Mouse (Mus musculus) midbrain, embryonic 10.5 days (tissue): Measurements from ENCODE around the gene Leng9. TPM values are rescaled to one million over a fixed set of nuclear protein-coding genes. Genes with fewer than 3 reads are reported as not detected.
"Not testable (repeated sequence)": the region's sequence is repeated elsewhere in the genome, so short reads cannot be mapped to it uniquely, and the experiment has no call there.

Experiments
- DNase-seq: peaks from one replicate; pipeline ENCODE4 v3.0.0-alpha.2; 2017; ENCODE audit warnings: low spot score
- H3K27ac ChIP-seq: fragments of 300-500 bp; sonication (generic); replicated peaks from 2 replicates; pipeline ENCODE4 v1.5.1; 2016; ENCODE audit warnings: mild to moderate bottlenecking
- H3K27me3 ChIP-seq: fragments of 300-500 bp; sonication (generic); 2 replicates; pipeline ENCODE4 v1.6.1; 2016; ENCODE audit warnings: low read depth, mild to moderate bottlenecking; ENCODE audit not compliant: poor library complexity, severe bottlenecking
- H3K36me3 ChIP-seq: fragments of 300-500 bp; sonication (generic); 2 replicates; pipeline ENCODE4 v1.6.1; 2016; ENCODE audit warnings: mild to moderate bottlenecking, moderate library complexity
- H3K4me1 ChIP-seq: fragments of 300-500 bp; sonication (generic); 2 replicates; pipeline ENCODE4 v1.6.1; 2016
- H3K4me3 ChIP-seq: fragments of 300-500 bp; sonication (generic); 2 replicates; pipeline ENCODE4 v1.5.1; 2016; ENCODE audit warnings: mild to moderate bottlenecking, moderate library complexity
- H3K9me3 ChIP-seq: fragments of 300-500 bp; sonication (generic); replicated peaks from 2 replicates; pipeline ENCODE4 v1.6.1; 2016; ENCODE audit warnings: mild to moderate bottlenecking
- WGBS: fragments of 180-500 bp; shearing (Covaris S2); methylation state at CpG from one replicate; pipeline ENCODE4 v1.1.7; 2016; 5-methylcytosine and 5-hydroxymethylcytosine counted together
- polyA plus RNA-seq: library from polyadenylated mRNA; unstranded; fragments of >200 nt; fragmentation: Nextera tagmentation; extraction: Ambion mirVana; gene quantifications from 2 replicates; pipeline ENCODE4 v1.2.1, GENCODE M21; 2016

The Leng9 gene
- polyA plus RNA-seq: 1.4 and 1.9 TPM in 2 replicates

DNA sequence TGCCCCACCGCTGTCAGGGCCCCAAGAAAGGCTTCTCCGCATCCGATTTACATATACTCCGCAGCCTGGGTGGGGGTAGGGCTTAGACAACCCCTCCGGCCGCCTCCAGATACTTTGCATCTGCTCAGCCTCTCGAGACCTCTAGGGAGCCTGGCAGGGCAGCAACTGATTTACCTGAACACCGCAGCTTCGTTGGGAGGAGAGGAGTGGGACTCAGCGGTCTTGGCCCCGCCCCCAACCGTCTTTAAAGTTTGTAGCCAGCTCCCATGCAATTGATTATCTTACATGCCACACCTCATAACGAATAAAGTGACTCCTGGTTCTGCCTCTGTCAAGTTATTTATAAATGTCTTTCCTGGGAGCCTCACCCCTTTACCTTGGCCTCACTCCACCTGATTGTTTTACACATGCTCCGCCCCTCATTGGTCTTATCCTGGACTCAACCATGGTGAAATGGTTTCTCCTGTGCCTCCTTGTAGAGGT, at the start of gene Leng9:
Gene Leng9 (minus strand): TSS at position 316 of the 483 bp plus-strand sequence.
- Histone ChIP-seq H3K27ac (peak within 1 kb of the TSS; percentile 85), H3K27me3 (peaks cover 35% of the 10 kb centered on the region), H3K36me3 (peaks cover 36% of the 10 kb centered on the region), H3K4me1 (peaks cover 34% of the 10 kb centered on the region), H3K4me3 (peak within 1 kb of the TSS; percentile 80), H3K9me3 (no peaks in the 10 kb centered on the region; the same call in 1 of the 2 replicates)
- 2% methylated on average over 14 of the region's 14 CpGs for WGBS
- DNase-seq: no peak

DNA sequence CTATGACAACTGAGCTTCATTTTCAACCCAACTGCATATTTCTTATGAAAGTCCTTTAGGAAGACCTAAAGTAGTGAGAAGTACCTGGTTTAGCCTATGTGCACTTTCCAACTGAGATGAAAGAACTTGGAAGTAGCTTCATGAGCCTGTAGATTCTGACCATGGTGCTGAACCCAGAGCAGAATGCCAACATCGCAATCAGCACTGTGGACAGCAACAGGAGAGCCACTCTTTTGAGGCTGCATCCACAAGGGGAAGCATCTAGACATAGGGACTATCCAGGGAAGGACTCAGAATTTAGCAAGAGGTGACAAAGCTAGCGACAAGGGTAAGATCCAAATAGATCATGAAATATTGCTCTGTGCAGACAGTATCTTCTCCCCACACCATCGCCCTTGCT, 28.3 kb upstream of the Leng9 start:
- H3K27me3 ChIP-seq: no peaks in the 10 kb centered on the region
- no peak overlapping the region for H3K27ac ChIP-seq
- H3K4me3 ChIP-seq: no peak overlapping the region
- H3K4me1 ChIP-seq: no peaks in the 10 kb centered on the region
- WGBS: 53% methylated on average over 3 of the region's 3 CpGs
- no peaks in the 10 kb centered on the region for H3K9me3 ChIP-seq
- DNase-seq: no peak
- H3K36me3 ChIP-seq: no peaks in the 10 kb centered on the region

DNA sequence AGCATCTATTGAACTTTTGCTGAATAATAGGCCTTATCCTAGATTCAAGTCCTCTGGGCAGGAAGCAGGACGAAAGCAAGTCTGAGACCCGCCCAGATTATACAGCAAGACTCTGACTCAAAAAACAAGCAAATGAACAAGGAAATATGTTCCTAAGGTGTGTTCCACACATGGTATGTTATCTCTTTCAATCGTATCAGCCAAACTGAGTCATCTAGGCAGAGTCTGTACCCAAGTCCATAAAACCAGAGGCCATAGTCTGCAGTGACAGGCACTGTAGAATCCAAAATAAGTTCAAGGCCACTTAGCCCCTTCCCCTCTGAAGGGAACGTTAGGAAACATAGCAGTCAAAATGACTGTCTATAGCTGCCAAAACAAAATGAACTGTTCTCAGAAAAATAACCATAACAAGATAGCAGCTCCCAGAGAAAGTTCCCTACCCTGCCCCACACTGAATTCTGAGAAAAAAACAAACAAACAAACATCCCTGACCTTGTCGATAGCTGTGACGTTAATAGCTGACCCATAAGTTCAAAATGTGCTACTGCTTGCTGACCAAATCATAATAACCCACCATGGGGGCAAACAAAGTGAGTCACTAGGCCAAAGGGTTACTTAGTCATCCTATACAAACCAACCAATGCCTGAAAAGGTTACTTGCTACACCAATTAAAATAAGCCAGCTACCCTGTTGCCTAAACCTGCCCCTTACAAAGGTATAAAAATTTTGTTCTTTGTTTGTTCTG, 20.2 kb upstream of the Leng9 start:
- peaks cover 5% of the 10 kb centered on the region for H3K4me1 ChIP-seq
- no peaks in the 10 kb centered on the region for H3K36me3 ChIP-seq
- 85% methylated on average over 6 of the region's 6 CpGs for WGBS
- H3K4me3 ChIP-seq: no peak overlapping the region
- no peak for DNase-seq
- no peak overlapping the region for H3K27ac ChIP-seq
- H3K9me3 ChIP-seq: no peaks in the 10 kb centered on the region
- no peaks in the 10 kb centered on the region for H3K27me3 ChIP-seq

DNA sequence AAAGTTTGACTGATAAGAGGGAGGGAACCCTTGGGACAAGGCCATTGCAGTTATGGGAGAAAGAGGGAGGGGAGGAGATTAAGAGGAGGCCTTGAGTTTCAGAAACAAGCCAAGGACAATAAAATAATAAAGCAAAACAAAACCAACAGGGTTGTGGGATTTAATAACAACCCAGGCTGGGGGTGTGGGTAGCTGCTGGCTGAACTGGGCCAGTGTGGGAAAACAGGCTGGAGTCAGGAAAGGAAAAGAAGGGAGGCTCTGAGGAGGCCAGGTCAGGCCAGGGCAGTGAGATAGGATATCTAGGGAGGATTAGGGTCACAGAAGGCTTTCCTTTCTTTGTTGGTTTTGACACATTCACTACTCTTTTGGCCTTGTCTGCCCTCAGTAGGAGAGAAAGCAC, 16.9 kb upstream of the Leng9 start:
- H3K27ac ChIP-seq: no peak overlapping the region
- no peak for DNase-seq
- H3K9me3 ChIP-seq: no peaks in the 10 kb centered on the region
- H3K4me3 ChIP-seq: no peak overlapping the region
- no peaks in the 10 kb centered on the region for H3K27me3 ChIP-seq
- peaks cover 27% of the 10 kb centered on the region for H3K4me1 ChIP-seq
- no peaks in the 10 kb centered on the region for H3K36me3 ChIP-seq

DNA sequence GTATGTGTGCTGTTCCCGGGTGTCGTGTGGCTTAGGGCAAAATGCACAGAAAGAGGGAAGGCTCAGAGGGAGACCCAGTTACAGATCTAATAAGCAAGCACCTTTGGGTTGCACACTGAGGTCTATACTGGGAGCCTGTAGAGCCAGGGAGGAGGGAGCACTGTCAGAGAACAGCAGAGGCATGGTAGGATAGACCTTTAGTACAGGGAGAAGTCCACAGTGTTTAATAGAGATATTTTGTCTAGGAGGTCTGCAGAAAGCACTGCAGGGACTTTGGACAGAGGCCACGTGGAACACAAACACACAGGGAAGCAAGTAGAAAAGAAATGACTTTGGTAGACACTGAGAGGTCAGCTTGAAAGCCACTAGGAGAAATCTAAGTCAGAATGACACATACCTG, 15.1 kb upstream of the Leng9 start:
- no peak overlapping the region for H3K27ac ChIP-seq
- WGBS: 23% methylated on average over 3 of the region's 3 CpGs
- no peaks in the 10 kb centered on the region for H3K36me3 ChIP-seq
- H3K4me3 ChIP-seq: peak overlapping the region; percentile 0; the same call in 1 of the 2 replicates
- DNase-seq: no peak
- no peaks in the 10 kb centered on the region for H3K9me3 ChIP-seq
- H3K4me1 ChIP-seq: peaks cover 31% of the 10 kb centered on the region
- no peaks in the 10 kb centered on the region for H3K27me3 ChIP-seq

DNA sequence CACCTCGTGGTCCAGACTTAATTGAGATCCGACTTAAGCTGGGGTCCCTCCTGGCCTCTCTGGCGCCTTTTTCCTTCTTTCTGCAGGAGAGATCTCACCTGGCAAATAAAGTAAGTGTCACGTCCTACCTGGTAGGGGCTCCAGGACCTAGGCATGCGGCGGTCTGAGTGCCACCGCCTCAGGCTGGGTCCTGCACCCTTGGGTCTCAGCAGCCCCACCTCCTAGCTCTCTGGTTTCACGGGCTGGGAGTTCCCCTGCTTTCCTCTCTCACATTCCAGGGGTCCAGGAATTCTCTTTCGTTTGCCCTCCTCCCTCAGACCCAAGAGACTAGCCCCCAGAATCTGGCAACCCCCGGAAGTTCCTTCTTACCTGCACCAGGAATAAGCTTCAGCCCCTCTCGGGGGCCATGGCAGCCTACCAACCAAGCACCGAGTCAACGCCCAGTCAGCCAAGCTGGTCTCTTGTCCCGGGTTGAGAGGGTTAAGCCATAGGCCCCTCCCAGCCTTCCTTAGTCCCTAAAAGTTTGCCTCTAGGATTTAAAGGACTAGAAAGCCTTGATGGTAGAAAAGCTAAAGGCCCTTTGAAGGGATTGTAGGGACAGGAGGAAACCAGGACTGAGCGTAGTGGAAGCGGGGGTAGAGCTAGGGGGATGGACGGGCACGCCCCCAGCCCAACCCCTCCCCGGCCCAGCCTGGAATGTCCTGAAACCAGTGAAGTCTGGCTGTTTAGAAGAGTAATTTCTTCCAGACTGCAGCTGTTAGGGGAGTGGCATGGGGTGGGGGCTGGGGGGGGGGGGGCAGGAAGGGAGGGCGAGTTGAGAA, 14.1 kb upstream of the Leng9 start, which contains the start of gene Cdc42ep5:
Gene Cdc42ep5 (minus strand): TSS at position 771 of the 821 bp plus-strand sequence.
- Histone ChIP-seq H3K36me3 (no peaks in the 10 kb centered on the region), H3K9me3 (no peaks in the 10 kb centered on the region), H3K27ac (peak within 1 kb of the TSS; percentile 69), H3K27me3 (no peaks in the 10 kb centered on the region), H3K4me1 (peaks cover 31% of the 10 kb centered on the region), H3K4me3 (peak within 1 kb of the TSS; percentile 47)
- peak; percentile 61 for DNase-seq
- under 1% methylated on average over 19 of the region's 20 CpGs for WGBS

DNA sequence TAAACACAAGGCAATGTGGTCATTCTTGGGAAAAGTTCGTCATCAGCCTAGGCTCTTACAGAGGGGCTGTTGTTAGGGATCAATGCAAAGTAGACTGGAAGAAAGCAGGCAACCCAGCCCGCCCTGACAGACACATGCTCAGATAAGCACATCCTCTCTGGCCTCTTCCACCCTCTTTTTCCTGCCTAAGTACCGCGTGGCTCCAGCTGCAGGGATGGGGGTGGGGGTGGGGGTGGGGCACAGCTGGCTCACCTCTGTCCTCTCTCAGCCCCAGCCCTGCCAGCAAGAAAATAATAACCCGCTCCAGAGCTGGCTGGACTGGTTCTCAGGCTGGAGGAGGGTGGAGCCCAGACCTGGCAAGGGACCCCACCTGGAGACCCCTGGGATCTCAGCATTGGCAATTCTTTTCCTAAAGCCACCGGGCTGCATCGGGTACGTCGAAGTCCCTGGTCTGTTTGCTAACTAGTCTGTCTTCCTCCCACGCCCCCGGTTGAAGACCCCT, 13.4 kb upstream of the Leng9 start:
- H3K27ac ChIP-seq: peak overlapping the region; percentile 69
- no peaks in the 10 kb centered on the region for H3K36me3 ChIP-seq
- H3K4me1 ChIP-seq: peaks cover 31% of the 10 kb centered on the region
- no peaks in the 10 kb centered on the region for H3K27me3 ChIP-seq
- H3K4me3 ChIP-seq: peak overlapping the region; percentile 47
- no peak for DNase-seq
- no peaks in the 10 kb centered on the region for H3K9me3 ChIP-seq
- 1% methylated on average over 11 of the region's 11 CpGs for WGBS

DNA sequence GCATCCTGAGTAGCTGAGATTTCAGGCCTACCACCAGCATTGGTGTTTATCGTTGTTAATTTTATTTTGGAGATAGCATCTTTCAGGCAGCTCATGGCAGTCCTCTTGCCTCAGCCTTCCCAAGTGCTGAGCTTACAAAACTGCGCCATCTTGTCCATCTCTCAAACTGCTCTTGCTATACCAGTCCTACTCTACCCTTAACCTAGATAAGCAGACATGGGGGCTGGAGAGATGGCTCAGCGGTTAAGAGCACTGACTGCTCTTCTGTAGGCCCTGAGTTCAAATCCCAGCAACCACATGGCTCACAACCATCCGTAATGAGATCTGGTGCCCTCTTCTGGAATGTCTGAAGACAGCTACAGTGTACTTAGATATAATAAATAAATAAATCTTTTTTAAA, 11.4 kb upstream of the Leng9 start:
- not testable (repeated sequence) for H3K27ac ChIP-seq, H3K36me3 ChIP-seq, H3K4me3 ChIP-seq, DNase-seq, H3K27me3 ChIP-seq, H3K9me3 ChIP-seq
- WGBS: 93% methylated on average over 4 of the region's 4 CpGs
- H3K4me1 ChIP-seq: peaks cover 27% of the 10 kb centered on the region

DNA sequence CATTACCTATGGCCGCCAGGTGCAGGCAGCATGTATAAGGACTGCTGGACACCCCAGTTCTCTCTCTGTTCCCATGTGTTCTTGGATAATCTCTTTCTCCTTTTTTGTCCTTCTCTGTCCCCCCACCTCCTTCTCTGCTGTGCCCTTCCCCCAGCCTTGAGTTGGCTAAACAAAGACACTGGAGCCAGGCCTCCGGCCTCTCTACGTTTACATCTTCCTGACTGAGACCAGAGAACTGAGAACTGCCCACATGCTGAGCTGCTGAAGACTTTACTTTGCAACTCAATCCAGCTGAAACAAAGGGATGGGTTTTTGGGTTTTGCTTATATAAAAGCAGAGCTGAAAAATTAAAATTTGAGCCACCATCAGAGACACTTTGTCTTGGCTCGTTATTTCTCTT, 4.8 kb upstream of the Leng9 start:
- no peak overlapping the region for H3K4me3 ChIP-seq
- no peaks in the 10 kb centered on the region for H3K36me3 ChIP-seq
- H3K4me1 ChIP-seq: peaks cover 19% of the 10 kb centered on the region
- WGBS: 28% methylated on average over 4 of the region's 4 CpGs
- no peaks in the 10 kb centered on the region for H3K9me3 ChIP-seq
- DNase-seq: no peak
- peaks cover 34% of the 10 kb centered on the region for H3K27me3 ChIP-seq
- H3K27ac ChIP-seq: no peak overlapping the region

DNA sequence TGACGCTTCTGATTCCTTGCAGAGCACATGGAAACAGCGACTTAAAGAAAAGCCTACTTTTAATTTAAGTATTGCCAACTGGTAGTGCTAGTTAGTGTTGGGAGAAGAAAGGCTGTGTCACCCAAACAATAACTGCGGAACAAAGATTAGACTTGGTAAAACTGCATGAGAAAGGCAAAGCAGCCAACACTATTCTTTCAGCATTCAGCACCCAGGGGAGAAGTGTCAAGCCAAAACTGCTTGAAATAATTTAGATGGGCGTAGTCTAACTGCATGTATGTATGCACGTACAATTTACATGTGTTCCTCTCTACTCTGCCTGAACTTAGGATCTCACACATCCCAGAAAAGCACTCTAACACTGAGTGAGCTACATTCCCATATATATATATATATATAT, 4.2 kb upstream of the Leng9 start:
- no peak overlapping the region for H3K27ac ChIP-seq
- no peaks in the 10 kb centered on the region for H3K9me3 ChIP-seq
- no peak overlapping the region for H3K4me3 ChIP-seq
- peaks cover 35% of the 10 kb centered on the region for H3K27me3 ChIP-seq
- DNase-seq: no peak
- no peaks in the 10 kb centered on the region for H3K36me3 ChIP-seq
- 80% methylated on average over 5 of the region's 5 CpGs for WGBS
- H3K4me1 ChIP-seq: peaks cover 22% of the 10 kb centered on the region

DNA sequence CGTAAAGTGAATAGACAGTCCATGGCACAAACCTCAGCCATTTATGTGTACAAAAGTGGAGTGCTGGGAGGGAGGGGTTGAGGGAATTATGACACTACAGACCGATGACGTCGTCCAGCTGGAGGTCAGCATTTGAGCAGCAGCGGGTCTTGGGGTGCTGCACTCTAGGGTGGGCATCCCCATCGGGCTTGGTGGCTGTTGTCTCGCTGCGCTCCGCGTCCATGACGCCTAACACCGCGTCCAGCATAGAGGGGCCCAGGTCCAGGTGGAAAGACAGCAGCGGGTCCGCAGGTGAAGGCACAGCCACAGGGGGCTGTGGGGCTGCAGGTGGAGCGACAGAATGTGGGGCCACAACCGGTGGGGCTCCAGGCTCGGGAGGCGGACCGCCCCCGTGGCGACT, 1.1 kb upstream of the Leng9 start:
- 16% methylated on average over 22 of the region's 22 CpGs for WGBS
- H3K4me3 ChIP-seq: peak overlapping the region; percentile 80
- no peak for DNase-seq

DNA sequence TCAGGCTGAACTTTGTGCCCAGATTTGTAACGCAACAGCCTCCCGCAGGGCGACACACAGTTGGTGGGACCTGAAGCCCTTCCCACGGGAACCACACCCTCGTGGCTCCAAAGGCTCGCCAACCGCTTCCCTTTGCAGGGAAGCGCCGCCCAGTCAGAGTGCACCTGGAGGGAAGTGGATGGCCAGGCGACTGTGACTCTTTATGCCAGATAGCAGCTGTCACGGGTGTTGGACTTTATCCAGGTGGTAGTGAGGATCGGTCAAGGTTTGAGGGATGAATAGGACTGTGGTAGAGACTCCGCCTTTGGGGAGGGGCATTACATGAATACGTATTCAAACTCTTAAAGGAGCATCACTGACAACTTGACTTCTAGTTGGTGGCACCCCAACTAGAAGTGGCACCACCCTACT, 642 bp upstream of the Leng9 start:
- Histone ChIP-seq H3K27ac (no peak overlapping the region), H3K4me1 (peaks cover 34% of the 10 kb centered on the region), H3K36me3 (peaks cover 29% of the 10 kb centered on the region), H3K9me3 (no peaks in the 10 kb centered on the region), H3K4me3 (peak overlapping the region; percentile 80), H3K27me3 (peaks cover 35% of the 10 kb centered on the region)
- DNase-seq: no peak
- 9% methylated on average over 14 of the region's 14 CpGs for WGBS

More for the DNA sequence above, 1.1 kb upstream of the Leng9 start:
- Histone ChIP-seq H3K36me3 (peaks cover 25% of the 10 kb centered on the region), H3K27ac (no peak overlapping the region), H3K9me3 (no peaks in the 10 kb centered on the region), H3K27me3 (peaks cover 35% of the 10 kb centered on the region), H3K4me1 (peaks cover 34% of the 10 kb centered on the region)
